Mouse (Mus musculus) lung, adult 18-20 months (tissue): ENCODE data around the gene Gm40193.
"Not testable (repeated sequence)": the region's sequence is repeated elsewhere in the genome, so short reads cannot be mapped to it uniquely, and the experiment has no call there.

Source experiments
- DNase-seq, 2 experiments: peaks; one replicate each; pipeline ENCODE4 v3.0.0; 2022; ENCODE audit warnings: mixed read lengths in 2 of 2

Gene Gm40193

GRCm38 (mm10) chr11:70532839-70533238 lies at the start of gene Gm40193:
Gene Gm40193, minus strand, starts transcription at chr11:70532939.
- no peak for DNase-seq

GRCm38 (mm10) chr11:70582196-70582595 lies 49.5 kb upstream of the Gm40193 start:
- no peak for DNase-seq

- DNase-seq, result no peak
Observed at GRCm38 (mm10) chr11:70580921-70581320, 48.2 kb upstream of the Gm40193 start.

GRCm38 (mm10) chr11:70580358-70580720 lies 47.6 kb upstream of the Gm40193 start:
- no peak for DNase-seq

- DNase-seq, result no peak
Observed at GRCm38 (mm10) chr11:70579710-70580357, 47.1 kb upstream of the Gm40193 start.

GRCm38 (mm10) chr11:70578962-70579361 lies 46.2 kb upstream of the Gm40193 start:
- DNase-seq, result no peak

GRCm38 (mm10) chr11:70577201-70577600 lies 44.5 kb upstream of the Gm40193 start:
- DNase-seq, result peak; percentile 34 to 60

- no peak for DNase-seq
Observed at GRCm38 (mm10) chr11:70573872-70574271, 41.1 kb upstream of the Gm40193 start.

GRCm38 (mm10) chr11:70572348-70572902 lies 39.7 kb upstream of the Gm40193 start:
- DNase-seq, result no peak

- no peak for DNase-seq
Observed at GRCm38 (mm10) chr11:70571641-70572040, 38.9 kb upstream of the Gm40193 start.

GRCm38 (mm10) chr11:70570614-70571013 lies 37.9 kb upstream of the Gm40193 start:
- DNase-seq, result not testable (repeated sequence)

- no peak for DNase-seq
Observed at GRCm38 (mm10) chr11:70566586-70566985, 33.8 kb upstream of the Gm40193 start.

- no peak for DNase-seq
Observed at GRCm38 (mm10) chr11:70564276-70564873, 31.6 kb upstream of the Gm40193 start.

GRCm38 (mm10) chr11:70563470-70564275 lies 30.9 kb upstream of the Gm40193 start:
- peak; percentile 63 to 73 for DNase-seq

- no peak for DNase-seq
Observed at GRCm38 (mm10) chr11:70562995-70563469, 30.3 kb upstream of the Gm40193 start.

- peak; percentile 87 to 91 for DNase-seq
Observed at GRCm38 (mm10) chr11:70562287-70562994, 29.7 kb upstream of the Gm40193 start, which contains the start of gene Mink1. Gene Mink1, plus strand, starts transcription at chr11:70562881.

- no peak for DNase-seq
Observed at GRCm38 (mm10) chr11:70561937-70562286, 29.2 kb upstream of the Gm40193 start.

- DNase-seq, result no peak
Observed at GRCm38 (mm10) chr11:70557545-70557944, 24.8 kb upstream of the Gm40193 start.

- peak in 1 of 2 experiments; percentile 33 for DNase-seq
Observed at GRCm38 (mm10) chr11:70553940-70554339, 21.2 kb upstream of the Gm40193 start.

GRCm38 (mm10) chr11:70551526-70551925 lies 18.8 kb upstream of the Gm40193 start:
- DNase-seq, result no peak

GRCm38 (mm10) chr11:70544496-70544895 lies 11.8 kb upstream of the Gm40193 start:
- no peak for DNase-seq

- no peak for DNase-seq
Observed at GRCm38 (mm10) chr11:70541415-70541814, 8.7 kb upstream of the Gm40193 start.

- DNase-seq, result no peak
Observed at GRCm38 (mm10) chr11:70540928-70541327, 8.2 kb upstream of the Gm40193 start.
